Mouse (Mus musculus): Measurements from ENCODE around the gene Tmem38b.

DNA sequence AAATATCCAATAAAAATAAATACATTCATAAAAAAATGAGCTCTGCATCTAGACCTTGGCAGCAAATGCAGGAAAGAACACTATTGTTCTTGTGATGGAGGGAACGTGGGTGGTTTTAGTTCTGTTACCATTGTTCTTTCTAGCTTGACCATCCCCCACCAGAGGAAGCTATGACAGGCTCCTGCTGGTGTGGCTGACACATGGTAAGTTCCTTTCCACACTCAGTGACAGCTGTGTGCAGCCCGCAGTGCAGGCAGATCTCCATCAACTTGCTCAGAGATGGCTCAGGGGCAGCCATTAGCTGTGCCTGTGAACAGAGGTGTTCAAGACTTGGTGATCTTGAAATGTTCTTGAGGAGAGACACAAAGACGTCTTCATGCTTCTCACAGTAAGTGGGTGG is 6.5 kb downstream of the Tmem38b start:
- TF ChIP-seq POLR2A (IDR thresholded peaks at IDR 0.05; ENCODE audit: borderline replicate concordance, insufficient read depth, low read length) (no peak), CTCF (IDR thresholded peaks at IDR 0.05; ENCODE audit: borderline replicate concordance, insufficient read depth, low read depth, low read length) (no peak)
